Mouse (Mus musculus) right cerebral cortex, postnatal 10 days (tissue): ENCODE results near the gene Rdh16f1.

Experiments
- DNase-seq, 2 experiments: peaks; one replicate each; pipeline ENCODE4 v3.0.0; 2021; ENCODE audit warnings: low spot score in 2 of 2

Gene Rdh16f1

DNA sequence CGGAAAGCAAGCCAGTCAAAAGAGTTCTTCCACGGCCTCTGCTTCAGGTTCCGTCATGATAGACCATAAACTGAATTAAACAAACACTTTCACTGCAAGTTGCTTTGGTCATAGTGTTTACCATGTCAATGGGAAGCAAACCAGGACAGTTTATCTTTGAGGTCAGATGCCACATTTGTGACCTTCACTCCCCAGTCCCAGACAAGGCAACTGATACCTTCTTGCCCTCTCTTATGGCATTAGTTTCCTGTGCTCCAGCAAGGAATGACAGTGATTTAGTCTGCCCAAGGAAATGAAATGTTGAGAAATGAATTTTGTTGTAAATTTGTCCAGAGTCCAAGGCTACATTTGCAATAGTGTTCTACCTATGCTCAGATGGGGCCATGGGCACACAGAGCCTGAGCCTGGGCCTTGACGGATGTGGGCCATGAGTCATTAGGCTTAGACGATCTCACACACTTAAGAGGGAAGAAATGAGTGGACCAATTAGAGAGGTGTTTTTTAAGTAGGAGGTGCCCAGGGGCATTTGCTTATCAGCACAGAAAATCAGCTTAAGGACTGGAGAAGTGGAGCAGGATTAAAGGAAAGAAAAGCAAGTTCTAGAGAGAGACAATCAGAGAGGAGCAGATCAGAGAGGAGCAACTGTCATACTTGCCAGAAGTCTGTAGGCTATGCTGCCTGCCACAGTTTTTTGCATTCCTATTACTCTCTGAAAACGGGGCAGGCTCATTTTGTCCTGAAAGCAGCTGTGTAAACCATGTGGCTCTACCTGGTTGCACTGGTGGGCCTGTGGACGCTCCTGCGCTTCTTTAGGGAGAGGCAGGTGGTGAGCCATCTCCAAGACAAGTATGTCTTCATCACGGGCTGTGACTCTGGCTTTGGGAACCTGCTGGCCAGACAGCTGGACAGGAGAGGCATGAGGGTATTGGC lies at the start of gene Rdh16f1, which contains the start of gene Rdh1:
TSS of gene Rdh16f1 (plus strand) at position 607 of the 930 bp plus-strand sequence.
TSS of gene Rdh1 (plus strand) at position 541 of the 930 bp plus-strand sequence.
- no peak for DNase-seq

DNA sequence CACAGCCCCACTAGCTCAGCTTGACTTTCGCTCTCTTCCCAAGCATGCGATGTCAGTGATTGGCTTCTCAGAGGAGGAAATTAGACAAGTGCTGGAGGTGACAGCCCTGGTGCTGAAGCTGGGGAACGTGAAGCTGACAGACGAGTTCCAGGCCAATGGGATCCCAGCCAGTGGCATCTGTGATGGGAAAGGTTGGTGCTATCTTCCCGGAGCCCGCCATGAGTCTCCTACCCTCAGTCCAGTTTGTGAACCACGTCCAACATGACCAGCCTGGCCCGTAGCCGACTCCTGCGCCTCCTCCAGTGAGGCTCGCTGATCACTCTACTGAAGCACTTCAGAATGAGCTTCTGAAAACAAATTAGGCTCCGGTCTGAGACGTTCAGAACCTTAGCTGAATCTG lies 49.3 kb upstream of the Rdh16f1 start:
- no peak for DNase-seq

DNA sequence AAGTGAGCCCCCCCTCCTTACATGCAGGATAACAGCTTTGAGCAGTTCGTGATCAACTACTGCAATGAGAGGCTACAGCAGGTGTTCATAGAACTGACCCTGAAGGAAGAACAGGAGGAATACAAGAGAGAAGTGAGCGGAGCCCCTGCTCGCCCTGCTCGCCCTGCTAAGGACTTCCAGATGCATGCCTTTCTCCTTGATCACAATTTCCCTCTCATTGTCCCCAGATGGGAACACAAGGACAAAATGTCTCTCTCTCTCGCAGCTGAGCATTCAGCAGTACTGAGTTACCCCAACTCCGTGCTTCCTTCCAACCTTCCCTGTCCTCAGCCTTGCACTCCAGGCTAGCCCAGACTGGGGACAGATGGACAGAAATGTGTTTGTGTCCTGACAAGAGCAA lies 46.9 kb upstream of the Rdh16f1 start:
- DNase-seq, result no peak

DNA sequence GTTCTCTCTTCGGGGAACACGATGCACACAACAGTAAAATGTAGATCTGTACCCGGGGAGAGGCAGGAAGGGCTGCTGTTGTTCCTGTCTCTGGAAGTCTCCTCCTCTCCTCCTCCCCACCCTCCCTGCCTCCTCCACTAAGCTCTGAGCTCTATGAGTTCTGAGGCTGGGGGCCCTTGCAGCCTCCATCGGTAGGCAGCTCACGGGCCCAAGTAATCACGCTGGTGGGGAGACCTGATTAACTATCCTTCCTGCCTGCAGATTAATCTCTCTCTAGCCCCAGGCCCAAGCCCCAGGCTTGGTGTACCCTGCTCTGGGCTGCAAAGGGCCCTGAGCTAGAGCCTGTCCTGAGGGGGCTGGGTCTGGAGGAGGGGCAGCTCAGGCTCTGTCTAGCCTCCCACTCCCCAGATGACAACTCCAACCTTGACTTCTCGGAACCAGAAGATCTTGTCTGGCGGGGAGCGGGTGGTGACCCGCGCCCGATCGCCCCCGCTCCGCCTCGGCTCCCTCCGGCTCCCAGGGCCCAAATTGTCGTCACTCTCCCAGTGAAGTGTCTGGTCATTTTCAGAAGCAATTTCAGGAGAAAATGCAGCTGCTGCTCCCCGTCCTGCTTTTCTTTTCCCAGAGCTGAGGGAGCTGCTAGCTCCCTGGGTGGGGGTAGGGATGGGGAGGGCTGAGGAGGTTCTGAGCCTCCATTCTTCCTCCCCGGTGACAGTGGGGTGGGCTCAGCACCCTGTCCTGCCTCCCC lies 37.7 kb upstream of the Rdh16f1 start:
- DNase-seq, result no peak

DNA sequence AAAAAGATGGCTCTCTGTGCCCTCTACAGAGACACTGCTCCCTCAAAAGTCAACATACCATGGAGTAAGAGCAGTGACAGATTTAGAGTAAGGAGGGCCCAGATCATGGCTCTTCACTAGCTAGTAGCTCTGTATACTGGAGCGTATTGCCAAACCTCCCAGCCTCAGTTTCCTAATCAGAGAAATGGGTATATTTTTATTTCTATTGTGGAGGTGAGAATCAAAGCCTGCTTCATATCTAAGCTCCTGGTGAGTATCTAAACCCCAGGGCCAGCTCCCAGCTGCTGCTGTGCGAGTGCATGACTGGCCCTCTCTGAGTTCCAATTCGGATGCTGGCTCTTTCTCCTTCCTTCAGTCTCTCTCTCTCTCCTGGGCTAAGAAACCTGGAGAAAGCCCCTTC lies 35.4 kb upstream of the Rdh16f1 start, which contains the start of gene Tac2:
TSS of gene Tac2 (plus strand) at position 301 of the 400 bp plus-strand sequence.
- no peak for DNase-seq

DNA sequence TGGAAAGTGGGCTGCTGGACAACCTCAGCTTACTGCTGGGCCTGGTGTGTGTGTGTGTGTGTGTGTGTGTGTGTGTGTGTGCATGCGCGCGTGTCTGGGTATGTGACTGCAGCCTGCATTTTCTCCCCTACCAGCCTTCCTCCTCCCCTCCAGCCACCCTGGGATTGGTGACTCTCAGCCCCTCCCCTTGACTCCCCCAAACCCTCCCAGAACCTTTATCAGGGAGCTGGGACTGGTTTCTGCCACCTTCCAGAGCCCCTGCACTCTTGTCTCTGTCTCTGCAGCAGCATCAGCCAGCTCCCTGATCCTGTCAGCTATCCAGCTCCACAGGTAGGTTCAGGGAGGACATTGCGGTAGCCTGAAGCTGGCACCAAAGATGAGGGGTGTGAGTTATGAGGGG lies 34.5 kb upstream of the Rdh16f1 start:
- DNase-seq, result no peak

DNA sequence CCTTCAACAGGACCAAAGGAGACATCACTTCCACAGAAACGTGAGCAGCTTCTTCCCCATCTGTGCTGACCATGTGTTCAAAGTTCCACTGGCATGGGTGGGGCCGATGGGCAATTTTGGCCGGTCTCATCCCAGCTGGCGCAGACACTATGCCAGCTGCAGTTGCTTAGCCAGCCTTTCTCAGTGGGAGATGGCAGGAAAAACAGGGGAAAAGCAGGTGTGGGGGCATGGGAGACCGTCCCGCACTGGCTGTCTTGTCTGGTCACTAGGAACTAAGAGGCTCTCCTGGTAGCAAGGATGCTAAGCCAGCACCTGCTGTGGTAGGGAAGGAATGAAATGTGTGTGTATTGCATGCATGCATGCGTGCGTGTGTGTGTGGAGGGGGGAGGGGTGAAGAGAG lies 31.1 kb upstream of the Rdh16f1 start:
- peak; percentile 49 to 59 for DNase-seq

DNA sequence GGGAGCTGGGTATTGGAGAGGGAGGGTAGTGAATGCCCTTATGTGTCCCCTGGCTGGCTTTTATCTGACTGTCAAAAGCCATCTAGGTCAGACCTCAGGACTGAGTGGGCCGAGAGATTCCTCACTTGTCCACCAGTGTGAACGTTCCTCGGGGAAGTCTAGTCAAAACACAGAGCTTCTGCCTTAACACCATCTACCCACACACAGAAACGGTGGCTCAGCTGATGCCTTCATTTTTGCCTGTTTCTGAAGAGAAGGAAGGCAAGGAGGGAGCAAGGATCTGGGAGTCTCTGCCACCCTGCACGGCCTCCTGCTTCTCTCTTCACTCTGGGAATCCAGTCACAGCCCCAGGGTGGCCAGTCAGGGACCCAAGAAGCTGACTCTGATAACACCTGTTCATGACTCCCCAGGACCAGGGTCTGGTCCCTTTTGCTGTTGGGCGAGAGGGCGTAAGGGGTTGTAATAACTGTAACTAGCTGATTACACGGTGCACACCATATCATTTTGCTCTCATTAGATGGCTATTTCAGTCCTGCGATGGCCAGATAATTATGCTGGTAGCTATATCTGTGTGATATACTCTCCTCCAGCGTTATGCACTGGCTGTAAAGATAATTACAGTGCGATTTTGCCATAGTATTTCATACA lies 29.2 kb upstream of the Rdh16f1 start:
- DNase-seq, result no peak

DNA sequence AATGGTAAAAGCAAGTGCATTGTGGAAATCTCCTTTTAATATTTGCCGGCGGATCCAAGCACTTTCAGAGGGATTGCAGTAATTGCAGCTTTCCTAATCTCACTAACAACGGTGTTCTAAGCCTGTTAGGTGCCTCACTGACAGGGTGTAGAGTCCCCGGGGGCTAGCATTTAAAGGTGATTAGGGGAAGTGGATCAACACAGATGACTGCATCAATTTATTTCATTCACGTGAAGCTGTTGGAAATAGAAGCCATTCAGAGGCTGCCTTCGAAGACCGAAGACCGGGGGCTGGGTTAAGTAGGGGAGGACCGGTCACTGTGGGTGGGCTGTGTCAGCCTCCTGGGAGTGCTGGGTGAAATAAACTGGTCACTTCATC lies 28.7 kb upstream of the Rdh16f1 start:
- no peak for DNase-seq

DNA sequence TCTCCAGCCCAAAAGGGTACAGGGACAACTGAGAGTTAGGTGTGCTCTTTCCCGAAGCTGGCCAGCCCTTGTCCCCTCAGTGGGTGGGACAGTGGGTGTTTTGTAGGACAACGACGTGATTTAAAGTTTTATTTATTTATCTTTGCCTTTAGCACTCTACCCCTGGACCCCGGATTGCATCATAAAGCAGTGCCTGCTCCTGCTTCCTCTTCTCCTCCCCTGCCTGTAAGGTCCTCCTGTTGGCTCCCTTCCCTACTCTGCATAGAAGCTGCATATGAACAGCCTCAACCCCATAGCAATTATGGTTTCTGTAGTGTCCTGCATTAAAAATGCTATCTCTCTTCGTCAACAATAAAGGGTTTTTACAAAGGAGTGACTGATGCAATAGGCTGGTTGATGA lies 28.2 kb upstream of the Rdh16f1 start:
- no peak for DNase-seq

DNA sequence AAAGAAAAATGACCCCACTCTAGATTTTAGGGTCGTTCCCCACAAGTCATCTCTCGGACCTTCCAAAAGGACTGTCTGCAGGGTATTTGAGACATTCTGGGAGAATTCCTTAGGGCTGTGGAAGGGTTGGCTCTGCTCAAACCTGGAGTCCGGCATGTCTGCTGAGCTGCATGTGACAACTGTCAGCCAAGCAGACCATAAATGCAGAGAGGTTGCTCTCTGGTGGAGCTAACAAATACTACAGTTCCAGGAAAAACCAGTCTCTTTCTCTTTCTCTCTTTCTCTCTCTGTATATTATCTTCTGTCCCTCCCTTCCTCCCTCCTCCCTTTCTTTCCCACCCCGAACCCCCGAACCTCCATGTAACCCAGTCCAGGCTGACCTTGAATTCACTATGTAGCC lies 25.2 kb upstream of the Rdh16f1 start:
- DNase-seq, result no peak

DNA sequence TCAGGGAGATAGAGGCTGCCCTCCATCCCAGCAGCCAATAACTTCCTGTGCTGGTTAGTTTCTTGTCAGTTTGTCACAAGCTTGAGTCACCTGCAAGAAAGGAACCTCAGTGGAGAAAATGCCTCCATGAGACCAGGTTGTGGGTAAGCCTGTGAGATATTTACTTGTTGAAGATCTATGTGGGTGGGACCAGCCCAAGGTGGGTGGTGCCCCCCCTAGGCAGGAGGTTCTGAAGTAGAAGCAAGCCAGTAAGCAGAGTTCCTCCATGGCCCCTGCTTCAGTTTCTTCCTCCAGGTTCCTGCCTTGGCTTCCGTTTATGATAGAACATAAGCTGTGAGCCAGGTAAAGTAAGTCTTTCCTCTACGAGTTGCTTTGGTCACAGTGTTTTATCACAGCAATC lies 23.3 kb upstream of the Rdh16f1 start:
- DNase-seq, result no peak

DNA sequence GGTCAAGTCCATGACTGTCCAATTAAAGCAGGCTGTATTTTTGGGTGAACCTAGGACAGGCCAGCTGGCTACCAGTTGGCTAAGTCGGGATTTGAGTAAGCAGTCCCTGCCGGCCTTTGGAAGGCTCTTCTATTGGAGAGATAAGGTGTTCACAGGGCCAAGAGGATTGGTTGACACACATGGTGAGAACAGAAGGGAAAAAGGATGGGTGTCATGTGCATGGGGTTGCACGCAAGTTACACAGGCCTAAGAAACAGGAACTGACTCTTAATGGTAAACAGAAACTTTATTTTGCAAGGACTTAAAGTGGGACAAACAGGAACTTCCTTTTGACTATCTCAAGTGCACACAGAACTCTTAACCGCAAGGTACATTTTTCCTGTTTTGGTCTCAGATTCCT lies 22.7 kb upstream of the Rdh16f1 start:
- DNase-seq, result no peak

DNA sequence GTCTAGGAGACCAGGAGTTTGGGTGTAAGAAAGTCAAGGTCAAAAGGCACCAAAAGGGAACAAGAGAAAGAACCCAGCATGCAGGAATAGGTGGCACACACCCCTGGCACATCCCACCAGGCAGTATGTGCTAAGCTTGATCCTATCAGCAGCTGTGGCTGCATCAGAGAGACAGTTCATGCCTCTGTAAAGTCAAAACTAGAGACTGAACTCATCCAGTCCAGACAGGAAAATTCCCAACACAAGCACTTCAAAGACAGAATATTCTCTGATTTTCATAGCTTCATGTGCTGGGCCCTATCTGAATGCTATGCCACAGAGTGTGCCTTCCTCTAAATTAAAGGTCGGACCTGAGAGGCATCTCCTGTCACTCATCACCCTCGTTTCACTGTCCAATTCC lies 22.0 kb upstream of the Rdh16f1 start:
- DNase-seq, result no peak

DNA sequence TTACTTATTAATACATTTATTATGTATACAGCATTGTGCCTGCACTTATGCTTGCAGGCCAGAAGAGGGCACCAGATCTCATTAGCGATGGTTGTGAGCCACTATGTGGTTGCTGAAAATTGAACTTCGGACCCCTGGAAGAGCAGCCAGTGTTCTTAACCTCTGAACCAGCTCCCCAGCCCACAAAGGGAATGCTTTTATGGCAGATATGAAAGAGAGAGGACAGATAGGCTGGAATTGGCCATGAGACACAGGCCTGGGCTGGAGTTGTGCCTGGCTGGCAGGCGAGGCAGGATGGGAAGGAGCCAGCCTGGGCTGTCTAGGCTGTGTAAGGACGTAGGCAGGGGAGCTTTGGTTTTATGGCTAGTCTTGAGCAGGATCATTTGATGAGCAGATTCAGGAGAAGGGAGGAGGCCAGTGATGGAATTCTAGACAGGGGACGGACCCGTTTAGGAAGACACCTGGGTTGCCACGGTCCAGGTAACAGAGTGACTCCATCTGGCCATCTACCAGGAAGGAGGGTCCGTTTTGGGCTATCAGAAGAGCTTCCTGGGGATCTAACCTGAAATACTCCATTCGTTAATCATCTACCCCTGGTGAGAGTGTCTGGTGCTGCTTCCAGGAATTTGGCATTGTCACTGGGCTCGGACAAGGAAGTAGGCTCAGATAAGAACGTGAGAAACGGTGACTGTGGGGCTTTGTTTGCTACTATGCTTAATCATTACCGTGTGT lies 21.3 kb upstream of the Rdh16f1 start:
- no peak for DNase-seq

DNA sequence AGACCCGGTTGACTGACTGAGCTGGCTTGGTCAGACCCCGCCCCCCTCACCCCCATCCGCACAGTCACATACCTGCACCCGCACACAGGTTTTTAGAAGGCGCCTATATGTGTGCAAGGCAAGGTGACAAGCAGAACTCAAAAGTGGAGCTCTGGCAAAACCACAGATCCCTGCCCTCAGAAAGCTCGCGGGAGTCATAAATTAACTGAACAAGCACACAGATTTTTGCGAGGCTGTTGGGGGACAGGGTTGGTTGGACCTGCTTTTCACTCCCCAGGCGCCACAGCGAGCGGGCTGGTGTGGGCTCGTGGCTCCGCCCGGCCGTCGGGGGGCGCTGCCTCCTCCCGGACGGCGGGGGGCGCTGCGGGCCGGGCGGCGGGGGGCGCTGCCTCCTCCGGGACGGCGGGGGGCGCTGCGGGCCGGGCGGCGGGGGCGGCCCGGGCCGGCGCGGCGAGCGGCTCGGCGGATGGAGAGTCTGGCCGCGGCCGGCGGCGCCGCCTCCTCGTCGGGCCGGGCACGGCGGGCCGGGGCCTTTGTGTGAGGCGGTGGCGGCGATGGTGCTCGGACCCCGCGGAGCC lies 20.4 kb upstream of the Rdh16f1 start, which contains the start of gene Zbtb39:
TSS of gene Zbtb39 (plus strand) at position 456 of the 578 bp plus-strand sequence.
- peak; percentile 78 to 82 for DNase-seq

DNA sequence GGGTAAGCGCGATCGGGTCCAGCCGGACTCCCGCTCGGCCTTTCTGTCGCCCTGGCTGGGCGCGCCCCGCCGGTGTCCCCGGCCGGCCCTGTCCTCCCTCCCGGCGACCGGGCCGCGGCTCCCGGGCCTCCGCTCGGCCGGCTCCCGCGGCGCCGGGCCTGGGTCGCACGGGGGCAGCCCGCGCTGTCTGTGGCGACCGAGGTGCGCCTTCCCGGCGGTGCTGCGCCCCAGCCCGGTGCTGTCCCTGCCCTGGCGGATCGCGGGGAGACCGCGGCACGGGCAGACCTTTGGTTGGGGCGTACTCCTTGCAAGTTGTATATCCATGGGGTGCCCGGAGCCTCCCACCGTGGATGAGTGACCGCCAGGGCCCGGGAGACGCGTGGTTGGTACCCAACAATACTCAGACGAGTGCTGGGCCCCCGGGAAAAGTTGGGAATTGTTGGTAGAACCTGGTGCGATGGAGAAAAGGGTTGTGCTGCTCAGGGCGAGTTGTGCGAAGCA lies 19.9 kb upstream of the Rdh16f1 start:
- no peak for DNase-seq

DNA sequence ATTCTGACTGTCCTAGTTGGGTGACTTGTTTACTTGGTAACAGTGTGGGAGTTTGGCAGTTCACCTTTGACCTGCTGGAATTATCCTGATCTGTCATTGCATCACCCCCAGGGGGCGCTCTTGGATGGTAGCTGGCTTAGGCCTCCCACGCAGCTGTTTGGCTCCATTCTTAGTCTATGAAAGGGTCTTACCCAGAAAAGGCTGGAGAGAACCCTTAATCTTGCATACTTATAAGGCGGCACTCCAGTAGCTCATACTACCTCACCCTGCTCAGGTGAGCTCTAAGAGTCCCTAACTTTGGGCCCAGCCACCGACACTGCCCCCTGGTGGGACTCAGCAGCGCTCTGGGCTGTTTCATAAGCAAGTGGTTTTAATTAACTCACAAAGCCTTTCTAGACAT lies 14.9 kb upstream of the Rdh16f1 start:
- DNase-seq, result no peak

DNA sequence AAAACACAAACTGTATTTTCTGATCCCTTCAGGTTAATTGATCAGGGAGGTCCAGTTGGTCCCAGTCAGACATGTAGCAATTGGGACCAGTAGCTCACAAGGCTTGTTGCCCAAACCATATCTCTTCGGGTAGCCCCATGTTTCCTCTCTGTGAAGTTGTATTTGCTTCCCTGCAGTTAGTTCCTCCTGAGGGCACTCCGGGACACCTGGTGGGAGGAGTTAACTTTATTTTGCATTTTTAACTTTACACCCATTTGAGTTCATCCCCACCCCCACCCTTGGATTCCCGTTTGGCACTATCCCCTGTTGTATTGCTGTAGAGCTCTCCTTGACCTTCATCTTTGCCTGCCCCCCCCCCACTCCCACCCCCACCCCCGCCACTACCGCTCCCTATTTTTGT lies 13.7 kb upstream of the Rdh16f1 start:
- no peak for DNase-seq

DNA sequence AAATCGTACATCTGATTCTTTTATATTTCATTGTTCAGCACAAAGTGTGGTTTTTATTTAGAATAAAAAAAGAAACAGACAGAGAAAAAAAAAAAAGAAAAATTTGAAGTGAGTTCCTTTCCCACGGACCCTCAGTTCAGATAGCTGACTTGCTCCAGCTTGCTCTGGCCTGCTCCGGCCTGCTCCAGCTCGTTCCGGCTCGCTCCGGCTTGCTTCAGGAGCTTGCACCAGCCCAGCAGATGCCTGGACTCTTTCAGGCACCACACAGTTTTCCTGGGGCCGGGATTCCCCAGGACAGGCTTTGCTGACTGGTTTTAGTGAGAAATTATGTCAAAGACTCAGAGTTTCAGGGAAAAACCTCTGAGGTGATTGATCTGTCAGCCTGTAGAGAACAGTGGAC lies 12.3 kb upstream of the Rdh16f1 start:
- DNase-seq, result no peak
